Mouse (Mus musculus): ENCODE data around the gene Grk5.

GRCm38 (mm10) chr19:60903139-60903538 lies 13.6 kb downstream of the Grk5 start:
- TF ChIP-seq POLR2A (IDR thresholded peaks at IDR 0.05; ENCODE audit: low read depth, low read length): no peak
- TF ChIP-seq CTCF (IDR thresholded peaks at IDR 0.05; ENCODE audit: extremely low read depth, insufficient read length, insufficient replicate concordance, low read depth, low read length): no peak

Data from small intestine, adult 2 months (tissue).